Mouse (Mus musculus) hindbrain, embryonic 14.5 days (tissue): Measurements from ENCODE around the gene Cgnl1. TPM values are rescaled to one million over a fixed set of nuclear protein-coding genes. Genes with fewer than 3 reads are reported as not detected.

Source experiments
- ATAC-seq: fragments of 200-750 bp; cut with Nextera tagmentation; 2 replicates; pipeline ENCODE4 v1.8.0; 2017; ENCODE audit warnings: moderate number of reproducible peaks, mild to moderate bottlenecking, moderate TSS enrichment, moderate library complexity; ENCODE audit not compliant: low FRiP score
- DNase-seq: peaks from one replicate; pipeline ENCODE4 v3.0.0-alpha.2; 2015; ENCODE audit warnings: low spot score
- H3K27ac ChIP-seq: fragments of 300-500 bp; sonication (generic); 2 replicates; pipeline ENCODE4 v1.5.1; 2014; ENCODE audit warnings: mild to moderate bottlenecking, moderate library complexity
- H3K27me3 ChIP-seq: fragments of 300-500 bp; sonication (generic); 2 replicates; pipeline ENCODE4 v1.6.1; 2014; ENCODE audit warnings: mild to moderate bottlenecking, low read length, mixed read lengths; ENCODE audit not compliant: control insufficient read depth, insufficient read depth
- H3K36me3 ChIP-seq: fragments of 300-500 bp; sonication (generic); replicated peaks from 2 replicates; pipeline ENCODE4 v1.6.1; 2014; ENCODE audit not compliant: control insufficient read depth, insufficient read depth
- H3K4me1 ChIP-seq: fragments of 300-500 bp; sonication (generic); replicated peaks from 2 replicates; pipeline ENCODE4 v1.6.1; 2014; ENCODE audit warnings: antibody characterized with exemption, low read length, mixed read lengths; ENCODE audit not compliant: control insufficient read depth, insufficient read depth
- H3K4me2 ChIP-seq: fragments of 300-500 bp; sonication (generic); replicated peaks from 2 replicates; pipeline ENCODE4 v1.6.1; 2014; ENCODE audit warnings: mild to moderate bottlenecking, moderate library complexity
- H3K4me3 ChIP-seq: fragments of 300-500 bp; sonication (generic); replicated peaks from 2 replicates; pipeline ENCODE4 v1.5.1; 2014; ENCODE audit warnings: mild to moderate bottlenecking, low read length
- H3K9ac ChIP-seq: fragments of 300-500 bp; sonication (generic); 2 replicates; pipeline ENCODE4 v1.6.1; 2014
- H3K9me3 ChIP-seq: fragments of 300-500 bp; sonication (generic); 2 replicates; pipeline ENCODE4 v1.6.1; 2016; ENCODE audit warnings: low read length; ENCODE audit not compliant: control insufficient read depth
- WGBS: fragments of 180-500 bp; shearing (Covaris S2); extraction: QIAGEN DNeasy Blood & Tissue Kit; methylation state at CpG from one replicate; pipeline ENCODE4 v1.1.7; 2014; 5-methylcytosine and 5-hydroxymethylcytosine counted together
- polyA plus RNA-seq: library from polyadenylated mRNA; unstranded; fragments of >200 nt; fragmentation: Nextera tagmentation; extraction: Ambion mirVana; gene quantifications from 2 replicates; pipeline ENCODE4 v1.2.1, GENCODE M21; 2014

Cgnl1 gene
- polyA plus RNA-seq, 1 experiment from 2014 or later = 7.2 TPM

DNA sequence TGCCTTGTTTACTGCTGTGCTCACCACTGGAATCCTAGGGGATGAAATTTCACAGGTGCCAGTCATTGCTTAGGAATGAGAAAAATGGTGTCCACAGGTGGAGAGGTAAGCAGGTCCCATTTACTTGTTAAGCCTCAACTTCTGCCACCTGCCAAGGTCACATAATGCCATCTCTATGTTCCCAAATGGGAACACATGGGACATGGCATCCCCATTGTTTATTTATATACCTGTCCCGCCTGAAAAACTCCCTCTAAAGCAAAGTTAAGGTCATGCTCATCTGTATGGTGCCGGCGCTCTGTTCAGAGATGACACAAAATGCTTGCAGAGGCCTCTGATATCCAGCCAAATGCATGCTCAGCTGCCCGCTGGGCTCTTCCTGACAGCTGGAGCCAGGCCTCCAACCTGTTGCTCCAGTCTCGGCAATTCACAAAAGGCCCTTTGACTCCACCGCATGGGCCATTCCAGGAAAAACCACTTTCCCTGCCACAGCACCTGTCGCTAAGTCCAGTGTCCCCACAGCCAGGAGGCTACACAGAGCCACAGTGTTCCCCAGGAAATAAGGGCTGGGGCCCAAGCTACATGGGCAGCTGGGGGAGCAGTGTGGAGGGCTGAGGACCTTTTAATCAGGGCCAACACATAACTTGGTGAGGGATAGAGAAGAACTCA, 192.4 kb downstream of the Cgnl1 start:
- no peaks in the 10 kb centered on the region for H3K36me3 ChIP-seq
- no peak overlapping the region for H3K27ac ChIP-seq
- DNase-seq (peak; percentile 38), ATAC-seq (no peak)
- no peaks in the 10 kb centered on the region for H3K9me3 ChIP-seq
- WGBS = 57% methylated on average over 7 of the region's 7 CpGs
- no peak overlapping the region for H3K4me2 ChIP-seq
- no peaks in the 10 kb centered on the region for H3K27me3 ChIP-seq
- no peak overlapping the region for H3K4me3 ChIP-seq
- H3K9ac ChIP-seq = no peak overlapping the region
- H3K4me1 ChIP-seq = no peaks in the 10 kb centered on the region

Other genes with a start within 250 kb of the Cgnl1 start
- gene Myzap, start 179.2 kb downstream of the Cgnl1 start, polyA plus RNA-seq = 3.2 and 4.0 TPM in 2 replicates